Mouse (Mus musculus): ENCODE measurements around the gene Bloc1s1. TPM values are rescaled to one million over a fixed set of nuclear protein-coding genes. Genes with fewer than 3 reads are reported as not detected.

The Bloc1s1 gene
- total RNA-seq, 2 experiments from 2014 or later = 216 to 240 TPM

Other genes starting within 250 kb of the Bloc1s1 start
- gene Suox, start 250.0 kb downstream of the Bloc1s1 start, total RNA-seq (2021) = 10 to 100 TPM; 19.8 to 24.2 TPM
- gene Rab5b, start 227.8 kb downstream of the Bloc1s1 start, total RNA-seq (2021) = 10 to 100 TPM; 91.4 to 96.1 TPM
- 1 to 10 TPM; 2.1 to 2.7 TPM for gene Pmel, start 219.8 kb downstream of the Bloc1s1 start, total RNA-seq (2021)
- 10 to 100 TPM; 33.2 to 38.6 TPM for gene Cdk2, start 219.0 kb downstream of the Bloc1s1 start, total RNA-seq (2021)
- gene Dgka, start 179.2 kb downstream of the Bloc1s1 start, total RNA-seq (2021) = 10 to 100 TPM; 16.2 to 17.2 TPM
- 10 to 100 TPM; 24.3 to 26.3 TPM for gene Pym1, start 176.1 kb downstream of the Bloc1s1 start, total RNA-seq (2021)
- gene Mmp19, start 133.1 kb downstream of the Bloc1s1 start, total RNA-seq (2021) = 10 to 100 TPM; 22.1 to 23.9 TPM
- 10 to 100 TPM; 57.7 to 64.9 TPM for gene Dnajc14, start 120.0 kb downstream of the Bloc1s1 start, total RNA-seq (2021)
- 10 to 100 TPM; 11.0 to 14.1 TPM for gene Tmem198b, start 119.7 kb downstream of the Bloc1s1 start, total RNA-seq (2021)
- gene Sarnp, start 106.7 kb downstream of the Bloc1s1 start, total RNA-seq (2021) = 10 to 100 TPM; 52.0 to 55.0 TPM
- gene Ormdl2, start 102.4 kb downstream of the Bloc1s1 start, total RNA-seq (2021) = 10 to 100 TPM; 28.3 to 30.2 TPM
- gene Gdf11, start 32.3 kb downstream of the Bloc1s1 start, total RNA-seq (2021) = 1 to 10 TPM; 3.0 to 4.5 TPM
- 100 to 1,000 TPM; 243 to 263 TPM for gene Cd63, start 23.0 kb downstream of the Bloc1s1 start, total RNA-seq (2021)
- gene Rdh5, start 1.1 kb downstream of the Bloc1s1 start, total RNA-seq (2021) = 10 to 100 TPM; 16.4 to 22.8 TPM
- 10 to 100 TPM; 24.4 to 36.7 TPM for gene Itga7, start 9.8 kb upstream of the Bloc1s1 start, total RNA-seq (2021)
- gene Mettl7b, start 37.0 kb upstream of the Bloc1s1 start, total RNA-seq (2021) = 10 to 100 TPM; 17.2 to 32.9 TPM
- not detected for gene Olfr9, start 65.4 kb upstream of the Bloc1s1 start, total RNA-seq (2021)
- not detected for gene Olfr763, start 86.8 kb upstream of the Bloc1s1 start, total RNA-seq (2021)
- not detected for gene Olfr764-ps1, start 115.9 kb upstream of the Bloc1s1 start, total RNA-seq (2021)
- not detected for gene Olfr765, start 126.0 kb upstream of the Bloc1s1 start, total RNA-seq (2021)
- gene Olfr766-ps1, start 144.9 kb upstream of the Bloc1s1 start, total RNA-seq (2021) = not detected
- not detected for gene Olfr767, start 158.9 kb upstream of the Bloc1s1 start, total RNA-seq (2021)
- gene Olfr768, start 175.3 kb upstream of the Bloc1s1 start, total RNA-seq (2021) = not detected
- gene Olfr769, start 193.8 kb upstream of the Bloc1s1 start, total RNA-seq (2021) = not detected
- not detected for gene Olfr770, start 215.0 kb upstream of the Bloc1s1 start, total RNA-seq (2021)
- not detected for gene Olfr771, start 240.7 kb upstream of the Bloc1s1 start, total RNA-seq (2021)

Measured in adrenal gland, postnatal 10 days (tissue).